Mouse (Mus musculus) midbrain, embryonic 13.5 days (tissue): Measurements from ENCODE around the gene Speg. TPM values are rescaled to one million over a fixed set of nuclear protein-coding genes. Genes with fewer than 3 reads are reported as not detected.

ENCODE experiments used
- ATAC-seq: fragments of 200-750 bp; cut with Nextera tagmentation; 2 replicates; pipeline ENCODE4 v1.8.0; 2017; ENCODE audit warnings: mild to moderate bottlenecking, moderate TSS enrichment, moderate library complexity
- H3K27ac ChIP-seq: fragments of 300-500 bp; sonication (generic); 2 replicates; pipeline ENCODE4 v1.5.1; 2015; ENCODE audit warnings: inconsistent platforms, mild to moderate bottlenecking, moderate library complexity
- H3K27me3 ChIP-seq: fragments of 300-500 bp; sonication (generic); 2 replicates; pipeline ENCODE4 v1.6.1; 2015; ENCODE audit warnings: mild to moderate bottlenecking, inconsistent platforms
- H3K36me3 ChIP-seq: fragments of 300-500 bp; sonication (generic); 2 replicates; pipeline ENCODE4 v1.6.1; 2015; ENCODE audit warnings: mild to moderate bottlenecking, inconsistent platforms
- H3K4me1 ChIP-seq: fragments of 300-500 bp; sonication (generic); replicated peaks from 2 replicates; pipeline ENCODE4 v1.6.1; 2015; ENCODE audit warnings: inconsistent platforms
- H3K4me2 ChIP-seq: fragments of 300-500 bp; sonication (generic); replicated peaks from 2 replicates; pipeline ENCODE4 v1.6.1; 2015; ENCODE audit warnings: moderate library complexity, mild to moderate bottlenecking, inconsistent platforms
- H3K4me3 ChIP-seq: fragments of 300-500 bp; sonication (generic); replicated peaks from 2 replicates; pipeline ENCODE4 v1.5.1; 2015; ENCODE audit warnings: mild to moderate bottlenecking, inconsistent platforms
- H3K9ac ChIP-seq: fragments of 300-500 bp; sonication (generic); replicated peaks from 2 replicates; pipeline ENCODE4 v1.6.1; 2015; ENCODE audit warnings: mild to moderate bottlenecking, inconsistent platforms
- H3K9me3 ChIP-seq: fragments of 300-500 bp; sonication (generic); 2 replicates; pipeline ENCODE4 v1.6.1; 2016; ENCODE audit warnings: mild to moderate bottlenecking, inconsistent platforms
- whole genome bisulfite sequencing: fragments of 180-500 bp; shearing (Covaris S2); methylation state at CpG from one replicate; pipeline ENCODE4 v1.1.7; 2015; 5-methylcytosine and 5-hydroxymethylcytosine counted together
- polyA plus RNA-seq: library from polyadenylated mRNA; unstranded; fragments of >200 nt; fragmentation: Nextera tagmentation; extraction: Ambion mirVana; gene quantifications from 2 replicates; pipeline ENCODE4 v1.2.1, GENCODE M21; 2015

Gene Speg
- polyA plus RNA-seq, 1 experiment from 2014 or later = 12.8 TPM

DNA sequence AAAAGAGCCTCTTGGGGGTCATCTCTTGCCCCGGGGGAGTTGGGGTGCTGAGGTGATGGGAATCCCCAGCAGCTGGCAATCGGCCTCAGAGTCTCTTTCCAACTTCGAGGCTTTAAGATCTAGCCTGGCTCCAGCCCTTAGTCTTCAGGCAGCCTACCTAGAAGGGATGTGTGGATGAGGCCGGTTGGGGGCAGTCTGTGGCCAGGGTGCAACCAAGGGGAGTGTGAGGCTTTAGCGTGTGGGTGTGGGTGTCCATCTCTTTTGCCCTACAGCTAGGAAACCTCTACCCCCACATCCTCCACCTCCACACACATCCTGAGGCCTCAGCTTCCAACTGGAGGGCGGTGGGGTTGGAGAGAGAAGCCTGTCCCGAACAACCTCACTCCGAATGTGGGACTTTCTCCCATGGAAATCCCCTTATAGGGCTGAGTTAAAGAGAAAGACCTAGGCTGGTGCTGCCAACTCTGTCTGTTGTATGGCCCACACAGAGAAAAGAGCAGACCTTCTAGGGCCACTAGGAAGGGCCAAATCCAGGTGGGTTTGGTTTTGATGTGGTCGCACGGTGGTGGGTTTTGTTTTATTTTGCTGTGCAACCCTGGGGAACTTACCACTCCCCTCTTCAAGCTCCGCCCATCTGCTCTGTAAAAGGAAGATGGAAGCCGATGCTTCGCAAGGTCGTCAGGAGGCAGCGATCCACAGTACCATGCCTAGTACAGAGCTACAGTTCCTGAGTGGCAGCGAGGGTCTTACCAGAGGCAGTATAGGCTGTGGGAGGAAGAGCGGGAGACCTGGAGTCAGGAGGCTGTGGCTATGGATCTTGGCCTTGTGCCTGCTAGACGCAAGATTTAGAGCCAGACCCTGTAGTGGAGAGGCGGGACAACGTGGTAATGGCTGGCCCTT lies 29.8 kb upstream of the Speg start:
- WGBS = 31% methylated on average over 20 of the region's 20 CpGs
- H3K4me2 ChIP-seq = peak overlapping the region; percentile 12; the same call in 1 of the 2 replicates
- no peaks in the 10 kb centered on the region for H3K36me3 ChIP-seq

DNA sequence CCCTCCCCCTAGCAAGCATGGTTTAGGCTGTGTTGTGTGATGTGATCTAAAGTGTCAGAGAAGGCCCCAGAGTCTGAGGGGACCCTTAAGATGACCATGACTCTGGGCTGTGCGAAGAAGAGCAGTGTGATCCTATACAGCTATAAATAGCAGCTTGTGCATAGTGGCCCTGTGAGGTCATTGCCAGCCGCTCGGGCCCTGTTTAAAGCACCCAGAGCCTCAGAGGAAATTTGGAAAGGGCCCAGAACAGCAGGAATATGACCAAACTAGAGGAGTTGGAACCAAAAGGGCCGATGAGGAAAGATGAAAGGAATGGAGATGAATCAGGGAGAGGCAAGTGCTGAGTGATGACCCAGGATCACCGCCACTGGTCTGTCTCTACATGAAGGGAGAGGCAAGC lies 27.8 kb upstream of the Speg start:
- WGBS = 86% methylated on average over 5 of the region's 5 CpGs
- Histone ChIP-seq H3K27me3 (peaks cover under 1% of the 10 kb centered on the region; the same call in 1 of the 2 replicates), H3K27ac (no peak overlapping the region), H3K4me1 (peaks cover 22% of the 10 kb centered on the region), H3K9ac (no peak overlapping the region), H3K4me2 (no peak overlapping the region), H3K36me3 (no peaks in the 10 kb centered on the region), H3K4me3 (no peak overlapping the region), H3K9me3 (no peaks in the 10 kb centered on the region)
- ATAC-seq = no peak

More for the DNA sequence above, 29.8 kb upstream of the Speg start:
- Histone ChIP-seq H3K4me1 (peaks cover 32% of the 10 kb centered on the region), H3K4me3 (no peak overlapping the region), H3K27ac (no peak overlapping the region), H3K9me3 (no peaks in the 10 kb centered on the region), H3K27me3 (peaks cover 7% of the 10 kb centered on the region), H3K9ac (no peak overlapping the region)
- no peak for ATAC-seq

DNA sequence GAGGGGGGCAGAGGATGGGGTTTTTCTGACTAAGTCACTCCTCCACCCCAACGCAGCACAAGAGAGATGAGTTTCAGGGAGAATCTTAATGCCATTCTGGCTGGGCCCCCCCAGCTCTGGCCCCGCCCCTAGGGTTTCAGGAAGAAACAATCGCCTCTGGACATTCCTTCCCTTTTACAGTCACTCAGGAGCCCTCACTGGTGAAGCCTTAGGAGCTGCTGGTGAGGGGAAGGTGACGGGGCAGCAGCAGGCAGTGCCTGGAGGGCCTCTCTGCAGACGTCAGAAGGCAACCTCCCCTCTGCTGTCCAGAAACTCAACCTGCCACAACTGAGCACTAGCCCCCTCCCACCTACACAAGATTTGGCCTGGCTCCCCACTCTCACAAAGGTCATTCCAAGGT lies 25.8 kb upstream of the Speg start:
- Histone ChIP-seq H3K27me3 (peaks cover 2% of the 10 kb centered on the region; the same call in 1 of the 2 replicates), H3K4me1 (peaks cover 15% of the 10 kb centered on the region), H3K27ac (no peak overlapping the region), H3K4me2 (no peak overlapping the region), H3K36me3 (no peaks in the 10 kb centered on the region), H3K4me3 (no peak overlapping the region), H3K9ac (no peak overlapping the region), H3K9me3 (no peaks in the 10 kb centered on the region)
- whole genome bisulfite sequencing = 55% methylated on average over 5 of the region's 5 CpGs
- no peak for ATAC-seq

DNA sequence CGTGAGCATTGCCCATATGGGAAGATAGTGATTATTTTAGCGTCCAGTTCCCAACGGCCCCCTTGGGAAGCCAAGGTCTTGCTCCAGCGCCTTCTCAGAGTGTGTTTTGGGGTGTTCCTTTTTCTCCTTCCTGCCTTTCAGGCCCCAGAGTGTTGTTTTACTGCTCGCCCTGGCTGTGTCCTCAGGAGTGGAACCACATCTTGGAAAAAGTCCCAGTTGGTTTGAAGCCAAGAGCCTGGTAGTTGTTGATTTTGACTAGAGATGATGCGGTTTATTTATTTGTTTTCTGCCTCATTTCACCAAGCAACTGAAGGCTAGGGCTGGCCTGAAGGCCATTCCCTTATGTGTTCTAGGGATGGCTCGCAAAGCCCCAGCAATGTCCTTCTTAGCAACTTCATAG lies 17.8 kb upstream of the Speg start:
- Histone ChIP-seq H3K4me1 (peaks cover 12% of the 10 kb centered on the region), H3K27ac (no peak overlapping the region), H3K27me3 (peaks cover 47% of the 10 kb centered on the region), H3K36me3 (no peaks in the 10 kb centered on the region), H3K4me2 (no peak overlapping the region), H3K9ac (no peak overlapping the region), H3K9me3 (no peaks in the 10 kb centered on the region), H3K4me3 (no peak overlapping the region)
- 82% methylated on average over 7 of the region's 7 CpGs for WGBS
- ATAC-seq = no peak

DNA sequence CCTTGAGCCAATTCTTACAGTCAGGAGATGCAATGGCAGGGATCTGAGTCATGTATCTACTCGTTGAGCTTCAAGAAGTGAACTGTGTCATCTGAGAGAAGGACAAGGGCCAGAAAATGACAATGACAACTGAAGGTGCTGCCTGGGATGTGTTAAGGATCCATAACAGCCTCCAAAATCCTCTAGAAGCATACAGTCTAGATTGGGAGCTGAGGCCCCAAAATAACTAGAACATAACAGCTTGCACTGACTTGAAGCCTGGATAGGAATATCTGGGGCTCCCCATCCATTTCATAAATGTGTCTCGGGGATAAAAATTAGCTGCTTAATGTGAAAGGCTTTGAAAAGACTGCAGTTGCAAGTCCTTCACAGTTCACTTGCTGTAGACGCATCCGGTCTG lies 17.1 kb upstream of the Speg start:
- Histone ChIP-seq H3K27me3 (peaks cover 54% of the 10 kb centered on the region), H3K4me2 (no peak overlapping the region), H3K27ac (no peak overlapping the region), H3K4me1 (peaks cover 12% of the 10 kb centered on the region), H3K36me3 (no peaks in the 10 kb centered on the region), H3K9me3 (no peaks in the 10 kb centered on the region), H3K4me3 (no peak overlapping the region), H3K9ac (no peak overlapping the region)
- 92% methylated on average over 4 of the region's 4 CpGs for WGBS
- no peak for ATAC-seq

DNA sequence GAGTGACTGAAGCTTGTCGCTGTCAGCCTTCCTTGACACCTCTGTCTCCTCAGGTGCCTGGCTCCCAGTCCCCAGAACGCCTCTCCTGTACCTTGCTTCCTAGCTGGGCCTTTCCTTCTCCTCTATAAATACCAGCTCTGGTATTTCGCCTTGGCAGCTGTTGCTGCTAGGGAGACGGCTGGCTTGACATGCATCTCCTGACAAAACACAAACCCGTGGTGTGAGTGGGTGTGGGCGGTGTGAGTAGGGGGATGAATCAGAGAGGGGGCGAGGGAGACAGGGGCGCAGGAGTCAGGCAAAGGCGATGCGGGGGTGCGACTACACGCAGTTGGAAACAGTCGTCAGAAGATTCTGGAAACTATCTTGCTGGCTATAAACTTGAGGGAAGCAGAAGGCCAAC lies 15.8 kb upstream of the Speg start:
- no peaks in the 10 kb centered on the region for H3K9me3 ChIP-seq
- no peaks in the 10 kb centered on the region for H3K36me3 ChIP-seq
- H3K4me2 ChIP-seq = no peak overlapping the region
- 78% methylated on average over 13 of the region's 13 CpGs for WGBS
- H3K4me1 ChIP-seq = peaks cover 12% of the 10 kb centered on the region
- H3K4me3 ChIP-seq = no peak overlapping the region
- ATAC-seq = no peak
- H3K27me3 ChIP-seq = peaks cover 58% of the 10 kb centered on the region
- H3K9ac ChIP-seq = no peak overlapping the region
- no peak overlapping the region for H3K27ac ChIP-seq

DNA sequence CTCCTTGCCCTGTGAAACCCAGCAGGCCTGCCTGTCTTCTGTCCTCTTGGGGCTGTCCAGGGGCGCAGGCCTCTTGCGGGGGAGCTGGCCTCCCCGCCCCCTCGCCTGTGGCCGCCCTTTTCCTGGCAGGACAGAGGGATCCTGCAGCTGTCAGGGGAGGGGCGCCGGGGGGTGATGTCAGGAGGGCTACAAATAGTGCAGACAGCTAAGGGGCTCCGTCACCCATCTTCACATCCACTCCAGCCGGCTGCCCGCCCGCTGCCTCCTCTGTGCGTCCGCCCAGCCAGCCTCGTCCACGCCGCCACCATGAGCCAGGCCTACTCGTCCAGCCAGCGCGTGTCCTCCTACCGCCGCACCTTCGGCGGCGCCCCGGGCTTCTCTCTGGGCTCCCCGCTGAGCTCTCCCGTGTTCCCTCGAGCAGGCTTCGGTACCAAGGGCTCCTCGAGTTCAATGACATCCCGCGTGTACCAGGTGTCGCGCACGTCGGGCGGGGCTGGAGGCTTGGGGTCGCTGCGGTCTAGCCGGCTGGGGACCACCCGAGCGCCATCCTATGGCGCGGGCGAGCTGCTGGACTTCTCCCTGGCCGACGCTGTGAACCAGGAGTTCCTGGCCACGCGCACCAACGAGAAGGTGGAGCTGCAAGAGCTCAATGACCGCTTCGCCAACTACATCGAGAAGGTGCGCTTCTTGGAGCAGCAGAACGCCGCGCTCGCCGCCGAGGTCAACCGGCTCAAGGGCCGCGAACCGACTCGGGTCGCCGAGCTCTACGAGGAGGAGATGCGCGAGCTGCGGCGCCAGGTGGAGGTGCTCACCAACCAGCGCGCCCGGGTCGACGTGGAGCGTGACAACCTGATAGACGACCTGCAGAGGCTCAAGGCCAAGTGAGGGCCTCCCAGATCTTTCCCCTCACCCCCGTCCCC lies 14.7 kb upstream of the Speg start, which contains the start of gene Des:
Des (plus strand) TSS at position 218 of the 920 bp plus-strand sequence.
- Histone ChIP-seq H3K4me2 (peak within 1 kb of the TSS; percentile 56), H3K4me3 (peak within 1 kb of the TSS; percentile 33), H3K36me3 (no peaks in the 10 kb centered on the region), H3K4me1 (peaks cover 12% of the 10 kb centered on the region), H3K27ac (no peak within 1 kb of the TSS), H3K9me3 (no peaks in the 10 kb centered on the region), H3K9ac (peak within 1 kb of the TSS; percentile 36; the same call in 1 of the 2 replicates), H3K27me3 (peaks cover 66% of the 10 kb centered on the region)
- peak; percentile 56 for ATAC-seq
- whole genome bisulfite sequencing = 2% methylated on average over 80 of the region's 80 CpGs

DNA sequence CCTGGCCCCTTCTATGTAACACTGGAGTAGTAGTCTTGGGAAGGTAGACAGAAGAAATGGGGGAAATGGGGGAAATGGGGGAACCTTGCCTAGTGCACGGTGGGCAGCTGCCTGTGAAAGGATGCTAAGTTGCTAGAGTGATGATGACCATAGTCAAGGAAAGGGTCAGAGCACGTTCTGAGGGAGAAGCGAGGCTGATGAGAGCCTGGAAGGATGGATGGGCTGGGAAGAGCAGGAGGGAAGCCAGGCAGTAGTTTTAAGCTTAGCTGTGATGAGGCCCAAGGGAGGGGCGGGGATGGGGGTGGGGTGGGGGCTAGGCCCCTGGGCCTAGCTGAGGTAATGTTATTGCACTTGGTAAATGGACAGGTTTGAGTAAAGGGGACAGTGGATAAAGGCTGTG lies 14.0 kb upstream of the Speg start:
- Histone ChIP-seq H3K4me1 (peaks cover 12% of the 10 kb centered on the region), H3K4me3 (no peak overlapping the region), H3K9ac (no peak overlapping the region), H3K9me3 (no peaks in the 10 kb centered on the region), H3K27ac (no peak overlapping the region), H3K4me2 (0 out of 2 replicates have a peak overlapping the region, but pooled peaks have one; percentile 56), H3K27me3 (peaks cover 66% of the 10 kb centered on the region), H3K36me3 (no peaks in the 10 kb centered on the region)
- ATAC-seq = no peak
- WGBS = 50% methylated on average over 4 of the region's 4 CpGs

DNA sequence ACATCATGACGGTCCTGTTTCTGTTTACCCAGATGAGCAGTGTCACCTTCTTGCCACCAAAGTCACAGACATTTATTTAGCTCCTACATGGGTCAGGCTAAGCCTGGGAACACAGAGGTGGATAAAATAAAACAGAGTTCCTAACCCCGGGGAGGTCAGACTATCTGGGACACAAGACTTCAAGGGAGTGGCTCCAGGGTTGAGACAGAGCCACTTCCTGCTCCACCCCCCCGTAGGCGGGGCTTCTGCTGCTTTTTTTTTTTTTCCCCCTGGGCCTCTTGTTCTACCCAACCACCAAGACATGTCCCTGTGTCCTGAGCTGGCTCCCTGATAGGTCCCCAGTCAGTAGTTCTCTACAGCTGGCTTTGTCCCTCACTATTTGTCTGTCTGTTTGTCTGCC lies 13.3 kb upstream of the Speg start:
- Histone ChIP-seq H3K4me3 (no peak overlapping the region), H3K27me3 (peaks cover 67% of the 10 kb centered on the region), H3K9me3 (no peaks in the 10 kb centered on the region), H3K27ac (no peak overlapping the region), H3K9ac (no peak overlapping the region), H3K4me1 (peaks cover 12% of the 10 kb centered on the region), H3K4me2 (no peak overlapping the region), H3K36me3 (no peaks in the 10 kb centered on the region)
- 40% methylated on average over 4 of the region's 4 CpGs for WGBS
- ATAC-seq = no peak

DNA sequence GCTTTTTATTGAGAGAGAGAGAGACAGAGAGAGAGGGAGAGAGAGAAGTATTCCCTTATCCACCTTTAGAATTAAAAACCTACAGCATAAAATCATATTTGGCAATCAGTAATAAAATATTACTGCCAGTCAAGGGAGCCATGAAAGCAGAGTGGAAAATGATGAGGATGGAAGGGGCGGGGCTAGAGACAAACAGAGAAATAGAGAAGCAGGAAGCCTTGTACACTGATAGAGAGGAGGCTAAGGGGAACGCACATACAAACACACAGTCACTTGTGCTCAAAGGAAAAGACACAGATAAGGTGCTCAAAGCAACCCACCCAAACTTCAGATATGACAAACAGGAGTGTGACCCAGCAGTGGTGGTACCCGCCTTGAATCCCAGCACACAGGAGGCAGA lies 11.2 kb upstream of the Speg start:
- peaks cover 12% of the 10 kb centered on the region for H3K4me1 ChIP-seq
- no peak overlapping the region for H3K4me3 ChIP-seq
- H3K9me3 ChIP-seq = no peaks in the 10 kb centered on the region
- peaks cover 62% of the 10 kb centered on the region for H3K27me3 ChIP-seq
- no peak overlapping the region for H3K4me2 ChIP-seq
- H3K27ac ChIP-seq = no peak overlapping the region
- no peak for ATAC-seq
- 90% methylated on average over 3 of the region's 3 CpGs for WGBS
- H3K36me3 ChIP-seq = no peaks in the 10 kb centered on the region
- no peak overlapping the region for H3K9ac ChIP-seq

DNA sequence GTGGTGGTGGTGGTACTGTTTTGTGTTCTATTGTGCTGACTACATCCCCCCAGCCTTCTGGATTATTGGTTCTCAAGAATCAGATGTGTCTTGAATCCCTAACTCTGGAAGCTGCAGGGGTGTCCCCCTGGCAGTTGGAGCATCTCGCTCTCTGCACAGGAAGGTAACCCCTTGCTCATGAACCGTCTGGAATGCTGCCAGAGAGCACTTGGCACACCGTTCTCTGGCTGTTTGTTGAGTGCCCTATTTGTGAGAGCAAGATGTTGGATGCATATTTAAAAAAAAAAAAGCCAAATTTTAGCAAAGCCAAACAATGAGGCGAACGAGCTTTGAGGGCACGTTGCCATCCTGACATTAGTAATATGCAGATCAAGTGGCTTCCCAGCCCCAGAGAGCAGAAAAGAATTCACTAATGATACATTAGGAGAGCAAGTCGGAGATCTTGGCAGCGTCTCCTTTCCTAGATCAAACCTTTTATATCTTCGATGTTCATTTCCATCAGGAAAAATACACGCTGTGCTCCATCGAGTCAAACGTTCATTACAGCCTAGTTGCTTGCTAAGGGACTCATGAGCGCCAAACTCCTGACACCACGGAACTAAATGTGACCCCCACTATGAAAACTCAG lies 9.5 kb upstream of the Speg start:
- ATAC-seq = no peak
- no peaks in the 10 kb centered on the region for H3K9me3 ChIP-seq
- H3K36me3 ChIP-seq = no peaks in the 10 kb centered on the region
- H3K4me2 ChIP-seq = no peak overlapping the region
- no peak overlapping the region for H3K9ac ChIP-seq
- WGBS = 78% methylated on average over 14 of the region's 14 CpGs
- no peak overlapping the region for H3K27ac ChIP-seq
- H3K4me3 ChIP-seq = no peak overlapping the region
- H3K4me1 ChIP-seq = peaks cover 10% of the 10 kb centered on the region
- peaks cover 52% of the 10 kb centered on the region for H3K27me3 ChIP-seq
